Mouse (Mus musculus): ENCODE results near the gene Ubtd2. TPM values are rescaled to one million over a fixed set of nuclear protein-coding genes. Genes with fewer than 3 reads are reported as not detected.

The Ubtd2 gene
- polyA plus RNA-seq, 1 experiment, result 21.2 TPM

GRCm38 (mm10) chr11:32545605-32546004 lies 90.4 kb downstream of the Ubtd2 start:
- DNase-seq (ENCODE audit: low spot score), result no peak

- no peak for DNase-seq (ENCODE audit: low spot score)
These were observed 91.3 kb downstream of the Ubtd2 start for GRCm38 (mm10) chr11:32546483-32546882.

- DNase-seq (ENCODE audit: low spot score), result no peak
These were observed 92.3 kb downstream of the Ubtd2 start for GRCm38 (mm10) chr11:32547391-32547947.

GRCm38 (mm10) chr11:32548240-32548639 lies 93.1 kb downstream of the Ubtd2 start:
- DNase-seq (ENCODE audit: low spot score), result no peak

GRCm38 (mm10) chr11:32549236-32549635 lies 94.1 kb downstream of the Ubtd2 start:
- no peak for DNase-seq (ENCODE audit: low spot score)

GRCm38 (mm10) chr11:32550102-32550501 lies 94.9 kb downstream of the Ubtd2 start:
- no peak for DNase-seq (ENCODE audit: low spot score)

GRCm38 (mm10) chr11:32551056-32551455 lies 95.9 kb downstream of the Ubtd2 start:
- no peak for DNase-seq (ENCODE audit: low spot score)

- no peak for DNase-seq (ENCODE audit: low spot score)
These were observed 96.6 kb downstream of the Ubtd2 start for GRCm38 (mm10) chr11:32551579-32552297.

- no peak for DNase-seq (ENCODE audit: low spot score)
These were observed 97.4 kb downstream of the Ubtd2 start for GRCm38 (mm10) chr11:32552401-32553090.

GRCm38 (mm10) chr11:32553311-32554140 lies 98.4 kb downstream of the Ubtd2 start:
- no peak for DNase-seq (ENCODE audit: low spot score)

GRCm38 (mm10) chr11:32554141-32555091 lies 99.2 kb downstream of the Ubtd2 start:
- no peak for DNase-seq (ENCODE audit: low spot score)

- no peak for DNase-seq (ENCODE audit: low spot score)
These were observed 100.0 kb downstream of the Ubtd2 start for GRCm38 (mm10) chr11:32555103-32555689.

GRCm38 (mm10) chr11:32556333-32556990 lies 101.3 kb downstream of the Ubtd2 start:
- no peak for DNase-seq (ENCODE audit: low spot score)

- no peak for DNase-seq (ENCODE audit: low spot score)
These were observed 102.9 kb downstream of the Ubtd2 start for GRCm38 (mm10) chr11:32558026-32558425.

GRCm38 (mm10) chr11:32558677-32559076 lies 103.5 kb downstream of the Ubtd2 start:
- no peak for DNase-seq (ENCODE audit: low spot score)

- no peak for DNase-seq (ENCODE audit: low spot score)
These were observed 105.0 kb downstream of the Ubtd2 start for GRCm38 (mm10) chr11:32560015-32560770.

- DNase-seq (ENCODE audit: low spot score), result no peak
These were observed 106.5 kb downstream of the Ubtd2 start for GRCm38 (mm10) chr11:32561465-32562355.

GRCm38 (mm10) chr11:32562706-32563105 lies 107.5 kb downstream of the Ubtd2 start:
- DNase-seq (ENCODE audit: low spot score), result no peak
